8 mouse cellular contexts compared by ENCODE assay signal in genomic region chr13:64306078-64306477, GRCm38 (mm10). TPM values are rescaled to one million over a fixed set of nuclear protein-coding genes. Genes with fewer than 3 reads are reported as not detected.
DNase-seq lines count a peak whose midpoint lies in the region; ATAC-seq and TF ChIP-seq lines count a peak whose summit lies in the region.

No protein-coding gene starts in this region.

- no peak overlapping the region for H3K9ac ChIP-seq in kidney, postnatal 0 days (ENCODE audit: low read depth, low read length)
- H3K9ac ChIP-seq in kidney, embryonic 16.5 days (replicated peaks; ENCODE audit: low read length), result no peak overlapping the region
- H3K9ac ChIP-seq in midbrain, embryonic 14.5 days (replicated peaks; ENCODE audit: low read length), result no peak overlapping the region

- peaks cover 26% of the 10 kb centered on the region for H3K36me3 ChIP-seq in kidney, postnatal 0 days (ENCODE audit: insufficient read depth, low read length)
- peaks cover 26% of the 10 kb centered on the region for H3K36me3 ChIP-seq in kidney, embryonic 16.5 days (ENCODE audit: insufficient read depth, low read length)
- peaks cover 48% of the 10 kb centered on the region for H3K36me3 ChIP-seq in G1E (replicated peaks)
- no peaks in the 10 kb centered on the region for H3K36me3 ChIP-seq in midbrain, embryonic 14.5 days (ENCODE audit: control insufficient read depth, insufficient read depth, low read length)
- peaks cover 5% of the 10 kb centered on the region; the same call in 1 of the 2 replicates for H3K36me3 ChIP-seq in splenic B cell, adult 2 months (ENCODE audit: control insufficient read depth, insufficient read depth, low read length, poor library complexity, severe bottlenecking)

- ATAC-seq in kidney, postnatal 0 days (replicated peaks; ENCODE audit: low FRiP score, low read depth), result 0 out of 2 replicates have a peak, but pooled peaks have one; percentile 21
- ATAC-seq in kidney, embryonic 16.5 days (ENCODE audit: low FRiP score, low TSS enrichment), result no peak; the same call in 1 of the 2 replicates
- 0 out of 2 replicates have a peak, but pooled peaks have one; percentile 51 for ATAC-seq in G1E (ENCODE audit: extremely low read depth, insufficient number of reproducible peaks, low FRiP score, poor library complexity, severe bottlenecking)
- ATAC-seq in midbrain, embryonic 14.5 days (ENCODE audit: low FRiP score, low TSS enrichment), result peak; percentile 62; the same call in 1 of the 2 replicates

- DNase-seq in kidney, postnatal 0 days (ENCODE audit: low spot score), result peak; percentile 79
- DNase-seq in G1E (ENCODE audit: low spot score), result no peak
- DNase-seq in cerebellum, adult 2 months, result peak; percentile 55 to 56
- peak; percentile 60 for DNase-seq in gastrocnemius, postnatal 10 days
- peak; percentile 47 to 66 for DNase-seq in layer of hippocampus, postnatal 10 days (ENCODE audit: low spot score in 2 of 2)
- peak; percentile 87 for DNase-seq in midbrain, embryonic 14.5 days
- DNase-seq in splenic B cell, adult 2 months (ENCODE audit: low read depth, low spot score), result peak; percentile 77

- 62% methylated on average over 3 of the region's 3 CpGs for WGBS in kidney, postnatal 0 days
- WGBS in kidney, embryonic 16.5 days, result 64% methylated on average over 3 of the region's 3 CpGs
- WGBS in cerebellum, adult 2 months, result 61% methylated on average over 3 of the region's 3 CpGs
- WGBS in midbrain, embryonic 14.5 days, result 72% methylated on average over 3 of the region's 3 CpGs

- H3K4me2 ChIP-seq in kidney, postnatal 0 days (ENCODE audit: low read length), result no peak overlapping the region
- no peak overlapping the region for H3K4me2 ChIP-seq in kidney, embryonic 16.5 days (replicated peaks; ENCODE audit: low read depth, low read length)
- no peak overlapping the region for H3K4me2 ChIP-seq in midbrain, embryonic 14.5 days (ENCODE audit: low read length)

- H3K4me1 ChIP-seq in kidney, postnatal 0 days (replicated peaks; ENCODE audit: insufficient read depth, low read length), result no peaks in the 10 kb centered on the region
- peaks cover 9% of the 10 kb centered on the region for H3K4me1 ChIP-seq in kidney, embryonic 16.5 days (ENCODE audit: insufficient read depth, low read length)
- H3K4me1 ChIP-seq in G1E (ENCODE audit: insufficient read depth, low read depth, low read length), result peaks cover 26% of the 10 kb centered on the region
- H3K4me1 ChIP-seq in cerebellum, adult 2 months (ENCODE audit: control insufficient read depth, insufficient read depth, low read length), result peaks cover 17% of the 10 kb centered on the region
- H3K4me1 ChIP-seq in midbrain, embryonic 14.5 days (ENCODE audit: control insufficient read depth, insufficient read depth, low read length), result no peaks in the 10 kb centered on the region

- no peak overlapping the region for H3K4me3 ChIP-seq in kidney, postnatal 0 days (replicated peaks; ENCODE audit: low read depth, low read length)
- H3K4me3 ChIP-seq in kidney, embryonic 16.5 days (ENCODE audit: low read length), result no peak overlapping the region
- H3K4me3 ChIP-seq in G1E (ENCODE audit: low read depth, low read length), result no peak overlapping the region
- no peak overlapping the region for H3K4me3 ChIP-seq in cerebellum, adult 2 months (replicated peaks; ENCODE audit: insufficient read depth, low read depth, low read length)
- H3K4me3 ChIP-seq in midbrain, embryonic 14.5 days (replicated peaks; ENCODE audit: low read depth, low read length), result no peak overlapping the region

- peak; percentile 95 for TF ChIP-seq CTCF in kidney, postnatal 0 days (IDR thresholded peaks at IDR 0.05; ENCODE audit: low read depth)
- TF ChIP-seq CTCF in G1E (IDR thresholded peaks at IDR 0.05; ENCODE audit: low read depth, low read length), result peak; percentile 67
- TF ChIP-seq CTCF in cerebellum, adult 2 months (IDR thresholded peaks at IDR 0.05; ENCODE audit: borderline replicate concordance, insufficient read depth, low read depth, low read length), result peak; percentile 90

- H3K27me3 ChIP-seq in kidney, postnatal 0 days (ENCODE audit: insufficient read depth, low read length), result no peaks in the 10 kb centered on the region
- H3K27me3 ChIP-seq in kidney, embryonic 16.5 days (ENCODE audit: insufficient read depth, low read length), result no peaks in the 10 kb centered on the region
- no peaks in the 10 kb centered on the region for H3K27me3 ChIP-seq in G1E (ENCODE audit: insufficient read depth, low read length)
- H3K27me3 ChIP-seq in cerebellum, adult 2 months (ENCODE audit: control insufficient read depth, insufficient read depth, low read length), result no peaks in the 10 kb centered on the region
- H3K27me3 ChIP-seq in midbrain, embryonic 14.5 days (ENCODE audit: control insufficient read depth, insufficient read depth, low read length), result no peaks in the 10 kb centered on the region
- H3K27me3 ChIP-seq in splenic B cell, adult 2 months (ENCODE audit: control insufficient read depth, insufficient read depth, low read length, poor library complexity, severe bottlenecking), result no peaks in the 10 kb centered on the region

- H3K27ac ChIP-seq in kidney, postnatal 0 days, result no peak overlapping the region
- H3K27ac ChIP-seq in kidney, embryonic 16.5 days (ENCODE audit: low read length), result no peak overlapping the region
- no peak overlapping the region for H3K27ac ChIP-seq in cerebellum, adult 2 months (ENCODE audit: insufficient read depth, low read length)
- H3K27ac ChIP-seq in midbrain, embryonic 14.5 days (replicated peaks; ENCODE audit: low read depth, low read length), result no peak overlapping the region

- no peak for TF ChIP-seq POLR2A in cerebellum, adult 2 months (IDR thresholded peaks at IDR 0.05; ENCODE audit: borderline replicate concordance, insufficient read depth, low read length)

- H3K9me3 ChIP-seq in kidney, postnatal 0 days (replicated peaks; ENCODE audit: low read length), result no peaks in the 10 kb centered on the region
- H3K9me3 ChIP-seq in kidney, embryonic 16.5 days (ENCODE audit: low read length), result no peaks in the 10 kb centered on the region
- no peaks in the 10 kb centered on the region for H3K9me3 ChIP-seq in G1E (replicated peaks)
- H3K9me3 ChIP-seq in midbrain, embryonic 14.5 days (ENCODE audit: control insufficient read depth, low read length), result no peaks in the 10 kb centered on the region

RNA-seq across cellular contexts. Expression of gene Aaed1, which starts 6.4 kb away (rescaled TPM):
- polyA plus RNA-seq in kidney, postnatal 0 days (2015; fragmentation: Nextera tagmentation; extraction: Ambion mirVana), result 53.9 and 56.2 TPM in 2 replicates
- 43.3 and 55.4 TPM in 2 replicates for polyA plus RNA-seq in kidney, embryonic 16.5 days (2015; fragmentation: Nextera tagmentation; extraction: Ambion mirVana)
- 25.7 and 29.9 TPM in 2 replicates for total RNA-seq in G1E (2014; fragmentation: Nextera tagmentation)
- 15.9 and 16.0 TPM in 2 replicates for total RNA-seq in G1E (2017)
- polyA plus RNA-seq in G1E (2012), result 2.1 and 4.2 TPM in 2 replicates
- 18.4 and 21.5 TPM in 2 replicates for polyA plus RNA-seq in cerebellum, adult 2 months (2012; rRNA removed)
- total RNA-seq in gastrocnemius, postnatal 10 days (2021), result 10 to 100 TPM; 32.2 to 37.2 TPM
- 10 to 100 TPM in 1 of 2 experiments, 1 to 10 TPM in 1; 8.5 to 11.7 TPM for total RNA-seq in layer of hippocampus, postnatal 10 days (2021)
- polyA plus RNA-seq in midbrain, embryonic 14.5 days (2014; fragmentation: Nextera tagmentation; extraction: Ambion mirVana), result 9.1 and 11.1 TPM in 2 replicates

RNA-seq across cellular contexts. Expression of gene Cdc14b, which starts 31.0 kb away (rescaled TPM):
- polyA plus RNA-seq in kidney, postnatal 0 days (2015; fragmentation: Nextera tagmentation; extraction: Ambion mirVana), result 7.3 and 8.5 TPM in 2 replicates
- polyA plus RNA-seq in kidney, embryonic 16.5 days (2015; fragmentation: Nextera tagmentation; extraction: Ambion mirVana), result 16.1 and 16.9 TPM in 2 replicates
- total RNA-seq in G1E (2014; fragmentation: Nextera tagmentation) (1.9 and 4.1 TPM in 2 replicates), G1E (2017) (2.0 and 2.3 TPM in 2 replicates)
- polyA plus RNA-seq in G1E (2012), result 0.09 and 0.13 TPM in 2 replicates
- 15.3 and 17.0 TPM in 2 replicates for polyA plus RNA-seq in cerebellum, adult 2 months (2012; rRNA removed)
- 1 to 10 TPM; 4.5 to 6.8 TPM for total RNA-seq in gastrocnemius, postnatal 10 days (2021)
- total RNA-seq in layer of hippocampus, postnatal 10 days (2021), result 1 to 10 TPM; 2.6 to 3.2 TPM
- 1.9 and 3.7 TPM in 2 replicates for polyA plus RNA-seq in midbrain, embryonic 14.5 days (2014; fragmentation: Nextera tagmentation; extraction: Ambion mirVana)
